Mouse (Mus musculus) CD4-positive, CD25-positive, alpha-beta regulatory T cell, adult 2 months (primary cell): ENCODE results near the gene Prps1l1.

Experiments used
- DNase-seq: peaks from one replicate; pipeline ENCODE4 v3.0.0-alpha.2; 2012; ENCODE audit warnings: low read depth, low spot score

The Prps1l1 gene

GRCm38 (mm10) chr12:35022066-35022465 lies 37.5 kb downstream of the Prps1l1 start:
- no peak for DNase-seq

- DNase-seq, result no peak
These were observed 41.4 kb downstream of the Prps1l1 start for GRCm38 (mm10) chr12:35025916-35026432.

GRCm38 (mm10) chr12:35027533-35027932 lies 43.0 kb downstream of the Prps1l1 start:
- no peak for DNase-seq
